Mouse (Mus musculus) megakaryocyte-erythroid progenitor cell, adult 5-6 weeks (primary cell): ENCODE data around the gene Sgcd. TPM values are rescaled to one million over a fixed set of nuclear protein-coding genes. Genes with fewer than 3 reads are reported as not detected.

Source experiments
- ATAC-seq: replicated peaks from 2 replicates; pipeline ENCODE4 v1.8.0; 2016; ENCODE audit warnings: mild to moderate bottlenecking, inconsistent platforms; ENCODE audit not compliant: severe bottlenecking, poor library complexity, low FRiP score, low TSS enrichment
- total RNA-seq, 2 experiments: library from RNA; stranded (forward) in 1 of 2; stranded (reverse) in 1 of 2; fragments of 200-1000, 215-1000 nt in 1 of 2; fragments of >200 nt in 1 of 2; fragmentation: Nextera tagmentation in 1 of 2; gene quantifications; 2 replicates each; pipeline ENCODE4 v1.2.3; 2014 to 2017

Gene Sgcd
- total RNA-seq, 2 experiments from 2014 or later = not detected

DNA sequence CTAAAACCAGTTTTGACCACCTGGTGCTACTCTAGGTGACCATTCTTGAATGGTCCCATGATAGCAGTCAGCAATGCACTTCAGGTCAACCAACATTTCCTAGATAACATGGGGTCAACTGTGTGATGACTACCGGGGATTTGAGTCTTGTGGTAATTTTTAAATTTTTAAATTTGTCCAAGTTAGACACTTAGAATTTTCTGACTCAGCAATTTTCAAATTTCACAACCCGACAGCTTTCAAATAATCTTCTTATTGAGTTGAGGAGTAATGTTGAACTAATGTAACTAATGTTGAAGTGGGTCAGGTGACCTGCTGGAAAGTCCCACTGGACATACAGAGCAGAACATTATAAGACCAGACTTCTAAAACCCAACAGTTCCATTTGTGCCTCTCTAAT lies 813.8 kb downstream of the Sgcd start:
- ATAC-seq = no peak

DNA sequence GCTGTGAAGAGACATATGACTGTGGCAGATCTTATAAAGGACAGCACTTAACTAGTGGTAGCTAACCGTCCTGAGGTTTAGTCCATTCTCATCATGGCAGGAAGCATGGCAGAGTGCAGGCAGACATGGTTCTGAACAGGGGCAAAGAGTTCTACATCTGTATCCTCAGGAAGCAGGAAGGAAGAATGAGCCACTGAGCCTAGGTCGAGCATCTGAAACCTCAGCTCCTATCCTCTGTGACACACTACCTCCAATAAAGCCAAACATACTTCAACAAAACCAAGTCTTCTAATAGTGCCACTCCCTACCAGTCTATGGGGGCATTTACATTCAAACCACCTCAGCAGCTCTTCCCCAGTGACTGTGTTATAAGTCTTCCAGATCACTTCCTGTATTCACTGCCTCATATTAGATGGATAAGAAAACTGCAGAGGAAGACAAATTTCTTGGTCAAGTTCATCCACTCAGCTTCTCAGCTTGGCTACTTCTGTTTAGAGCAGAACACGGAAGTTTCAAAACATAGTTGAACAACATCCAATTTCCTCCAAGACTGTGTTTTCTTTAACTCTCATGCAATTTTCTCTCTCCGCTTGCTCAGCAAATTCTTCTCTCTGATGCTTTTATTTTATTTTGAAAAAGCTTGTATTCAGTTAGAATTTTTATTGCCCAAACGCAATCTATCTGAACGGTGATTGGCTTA lies 817.7 kb downstream of the Sgcd start:
- no peak for ATAC-seq

DNA sequence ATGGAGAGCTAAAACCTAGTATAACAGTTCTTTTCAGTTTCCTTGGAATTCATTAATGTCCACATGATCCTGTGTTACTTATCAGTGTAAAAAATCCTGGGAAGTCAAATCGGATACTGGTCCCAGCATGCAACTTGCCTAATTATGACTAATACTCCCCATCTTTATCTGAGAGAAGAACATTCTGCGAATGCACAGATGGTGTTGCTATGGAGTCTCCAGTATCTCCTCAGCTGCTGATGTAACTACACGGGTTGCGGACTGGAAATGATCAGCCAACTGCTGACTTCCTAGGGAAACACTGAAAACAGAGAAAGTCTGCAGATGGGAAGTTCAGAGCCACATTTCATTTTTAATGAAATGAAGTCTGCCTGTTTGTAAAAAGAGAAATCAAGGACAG lies 821.4 kb downstream of the Sgcd start:
- no peak for ATAC-seq

DNA sequence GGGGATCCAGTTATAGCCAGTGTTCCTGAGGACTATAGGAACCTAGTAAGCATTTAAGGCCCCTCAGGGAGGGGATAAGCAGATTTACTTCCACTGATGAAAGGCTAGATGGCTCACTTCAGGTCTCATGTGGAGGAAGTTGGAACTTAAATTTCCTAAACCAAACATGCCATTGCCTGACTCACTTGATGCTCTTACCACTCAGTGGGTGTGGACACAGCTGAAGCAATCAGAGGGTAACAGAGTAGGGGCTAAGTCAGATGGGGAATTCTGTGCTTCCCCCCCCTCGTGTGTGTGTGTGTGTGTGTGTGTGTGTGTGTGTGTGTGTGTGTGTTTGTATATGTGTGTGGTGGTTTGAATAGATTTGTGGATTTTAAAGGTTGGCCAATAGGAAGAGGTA lies 830.7 kb downstream of the Sgcd start:
- ATAC-seq = no peak

DNA sequence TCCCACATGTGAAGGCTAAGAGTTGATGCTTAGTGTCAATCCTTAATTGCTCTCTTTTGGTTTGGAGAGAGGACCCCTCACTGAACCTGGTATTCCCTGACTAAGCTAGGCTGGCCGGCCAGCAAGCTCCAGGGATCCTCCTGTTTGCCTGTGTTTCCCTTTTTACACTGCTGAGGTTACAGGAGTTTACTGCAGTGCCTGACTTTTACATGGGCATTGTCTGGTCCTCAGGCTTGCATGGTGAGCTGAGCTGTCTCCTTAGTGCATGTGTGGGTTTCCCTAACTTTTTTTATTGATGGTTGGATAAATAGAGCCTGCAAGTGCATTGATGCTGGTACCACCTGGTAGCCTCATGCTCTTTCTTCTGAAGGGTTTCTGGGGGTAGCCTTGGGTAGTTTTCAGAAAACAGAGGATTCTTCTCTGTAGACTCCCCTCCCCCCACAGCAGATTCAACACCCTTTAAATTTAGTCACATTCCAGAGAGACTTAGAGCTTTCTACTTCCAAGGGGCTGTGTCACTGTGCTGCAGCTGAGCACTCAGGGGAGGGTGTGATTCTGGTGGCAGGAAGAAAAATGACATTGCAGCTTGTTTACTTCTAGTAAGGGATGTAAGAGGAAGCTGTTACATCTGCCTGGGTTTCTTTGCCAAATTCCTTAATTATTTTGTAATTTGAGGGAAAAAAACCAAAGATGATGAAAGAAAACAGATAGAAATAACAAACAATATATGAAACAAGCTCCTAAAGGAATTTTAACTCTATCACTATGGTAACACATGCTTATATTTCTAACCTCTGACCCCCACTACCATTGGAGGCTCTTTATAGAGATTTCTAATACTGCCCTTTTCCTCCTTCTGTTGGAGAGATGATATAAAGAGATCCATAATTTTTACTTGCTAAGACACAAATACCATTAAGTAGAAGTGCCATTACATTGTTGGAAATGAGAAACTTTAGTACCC lies 831.8 kb downstream of the Sgcd start:
- ATAC-seq = no peak

DNA sequence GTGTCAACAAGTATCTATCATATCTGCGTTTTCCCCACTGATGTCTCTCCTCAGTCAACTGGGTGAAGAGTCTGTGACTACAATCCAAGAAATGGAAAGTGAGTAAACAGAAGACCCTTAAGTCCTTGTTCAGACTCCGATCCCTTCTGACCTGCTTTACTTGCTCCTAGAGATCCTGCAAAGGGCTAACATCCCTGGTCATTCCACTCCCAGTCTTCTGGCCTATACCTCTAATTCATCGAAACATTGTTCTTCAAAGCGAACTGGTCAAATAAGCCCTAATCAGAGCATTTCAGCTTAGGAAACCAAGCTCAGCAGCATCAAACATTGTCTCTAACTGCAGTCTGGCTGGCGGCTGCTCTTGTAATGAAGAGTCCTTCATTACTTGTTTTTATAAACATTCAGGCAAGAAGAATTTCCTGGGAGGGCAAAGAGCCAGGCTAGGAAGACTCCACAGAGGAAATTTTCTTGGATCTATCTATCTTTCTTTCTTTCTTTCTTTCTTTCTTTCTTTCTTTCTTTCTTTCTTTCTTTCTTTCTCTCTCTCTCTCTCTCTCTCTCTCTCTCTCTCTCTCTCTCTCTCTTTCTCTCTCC lies 833.8 kb downstream of the Sgcd start:
- ATAC-seq = no peak

DNA sequence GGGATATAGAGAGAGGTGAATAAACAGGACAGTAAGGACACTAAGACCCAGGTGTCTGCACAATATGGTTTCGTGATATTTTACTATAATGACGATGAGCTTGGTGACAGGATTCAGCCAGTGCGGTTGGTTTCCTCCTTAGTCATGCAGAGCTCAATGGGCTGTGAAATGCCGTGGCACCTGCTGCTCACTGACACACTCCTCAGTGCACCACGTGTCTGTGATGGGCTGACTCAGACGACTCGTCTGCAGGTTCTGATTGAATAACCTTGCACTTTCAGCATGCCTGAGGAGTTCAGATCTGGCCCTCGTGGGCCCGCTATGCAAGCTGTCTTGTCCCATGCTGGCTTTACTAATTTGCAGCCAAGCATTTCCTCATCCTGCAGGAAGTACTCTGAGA lies 839.2 kb downstream of the Sgcd start:
- no peak for ATAC-seq

DNA sequence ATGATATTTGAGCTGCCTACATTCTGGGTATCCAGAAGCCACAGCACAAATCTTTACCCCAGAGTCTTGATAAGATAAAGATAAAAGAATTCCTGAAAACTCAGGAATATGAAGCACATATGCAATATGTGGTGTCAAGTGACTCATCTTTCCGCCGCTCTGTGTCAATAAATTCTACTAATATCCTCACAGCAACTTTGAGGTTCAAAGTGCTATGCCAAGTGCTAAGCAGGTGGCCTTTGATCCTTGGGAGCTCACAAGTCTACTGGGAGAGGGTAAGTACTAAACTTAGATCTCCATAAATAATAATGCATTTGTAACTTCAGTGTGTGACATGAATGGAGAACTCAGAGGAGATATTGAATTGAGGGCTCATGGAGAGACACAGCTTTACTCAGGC lies 848.9 kb downstream of the Sgcd start:
- ATAC-seq = no peak

DNA sequence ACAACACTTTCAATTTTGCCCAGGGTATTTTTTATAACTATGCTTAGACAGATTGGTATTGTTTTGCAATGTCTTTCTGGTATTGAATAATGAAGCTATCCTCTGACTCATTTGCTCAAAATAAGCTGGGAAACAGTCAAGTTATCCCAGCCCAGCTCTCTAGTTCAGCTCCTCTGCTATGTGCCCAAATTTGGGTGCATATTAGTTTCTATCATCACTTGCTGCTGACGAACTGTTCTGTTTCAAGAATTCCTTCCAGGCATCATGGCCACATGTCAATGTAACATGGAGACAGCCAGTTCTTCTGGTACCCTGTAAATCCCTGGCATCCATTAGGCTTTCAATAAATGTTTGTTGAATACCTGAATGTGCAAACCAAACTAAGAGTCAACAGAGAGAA lies 849.5 kb downstream of the Sgcd start:
- no peak for ATAC-seq

DNA sequence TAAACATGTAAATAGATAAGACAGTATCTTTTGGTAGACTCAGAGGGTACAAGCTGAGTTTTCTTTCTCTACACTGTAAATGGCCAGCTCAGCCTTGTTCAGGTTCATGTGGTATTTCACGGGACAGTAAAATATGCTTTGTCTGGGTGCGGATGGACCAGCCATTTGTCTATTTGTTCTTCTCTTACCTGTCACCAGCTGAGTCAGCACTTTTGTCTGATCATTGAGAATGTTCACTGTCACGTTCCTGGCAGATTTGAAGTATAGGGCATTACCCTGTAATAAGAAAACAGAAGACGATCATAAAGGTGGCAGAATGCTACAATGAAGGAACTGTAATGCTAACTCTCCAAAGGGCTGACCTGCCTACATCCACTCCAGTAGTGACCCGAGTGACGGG lies 856.4 kb downstream of the Sgcd start:
- no peak for ATAC-seq

DNA sequence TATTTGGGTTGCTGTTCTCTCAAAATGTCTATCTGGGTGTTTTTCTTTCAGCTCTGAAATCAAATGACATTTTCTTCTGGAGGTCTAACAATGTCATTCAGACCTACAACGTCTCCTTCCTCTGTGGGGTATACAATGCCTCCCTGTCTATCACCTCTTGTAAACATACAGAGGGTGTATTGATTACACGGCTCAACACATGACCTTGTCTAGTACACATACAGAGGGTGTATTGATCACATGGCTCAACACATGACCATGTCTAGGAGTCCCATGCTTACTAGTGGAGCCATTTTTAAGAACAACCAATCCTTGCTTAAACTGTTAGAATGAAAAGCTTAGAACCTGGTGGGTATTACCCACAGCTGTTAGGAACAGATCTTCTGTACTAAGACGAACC lies 858.3 kb downstream of the Sgcd start:
- ATAC-seq = no peak

DNA sequence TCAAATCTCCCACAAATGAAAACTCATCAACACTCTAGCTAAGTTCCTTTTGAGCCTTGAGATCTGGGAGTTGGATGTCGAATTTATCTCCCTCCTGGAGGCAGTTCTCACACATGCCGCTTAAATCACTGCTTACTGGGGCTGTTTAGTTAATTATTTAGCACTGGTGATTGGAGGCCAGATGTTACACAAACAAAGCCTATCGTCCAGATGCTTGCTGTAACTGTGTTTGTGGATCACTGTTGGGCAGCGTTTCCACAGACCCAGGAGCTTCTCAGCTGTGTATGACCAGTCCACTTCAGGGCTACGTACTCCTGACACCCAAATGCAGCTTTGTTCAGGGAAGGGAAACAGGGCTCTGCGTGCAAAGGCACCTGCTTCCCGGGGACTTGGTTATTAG lies 858.8 kb downstream of the Sgcd start:
- ATAC-seq = no peak

DNA sequence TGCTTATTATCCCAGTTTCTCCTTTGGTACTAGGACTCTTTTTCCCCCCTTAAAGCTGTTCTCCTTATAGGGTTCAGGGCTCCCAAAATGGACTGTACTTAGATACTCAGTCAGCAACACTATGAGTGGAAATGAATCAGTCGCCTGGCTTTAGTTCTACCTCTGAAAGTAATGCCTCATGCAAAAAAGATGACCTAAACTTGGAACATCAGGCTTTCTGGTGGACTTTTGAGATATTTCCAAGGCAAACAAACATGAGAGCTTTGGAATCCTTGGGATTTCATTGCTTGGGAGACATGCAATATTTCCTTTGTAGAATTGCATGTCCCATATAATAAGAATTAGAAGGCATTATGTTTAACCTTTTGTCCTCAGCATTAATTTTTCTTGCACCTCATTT lies 859.6 kb downstream of the Sgcd start:
- ATAC-seq = no peak

DNA sequence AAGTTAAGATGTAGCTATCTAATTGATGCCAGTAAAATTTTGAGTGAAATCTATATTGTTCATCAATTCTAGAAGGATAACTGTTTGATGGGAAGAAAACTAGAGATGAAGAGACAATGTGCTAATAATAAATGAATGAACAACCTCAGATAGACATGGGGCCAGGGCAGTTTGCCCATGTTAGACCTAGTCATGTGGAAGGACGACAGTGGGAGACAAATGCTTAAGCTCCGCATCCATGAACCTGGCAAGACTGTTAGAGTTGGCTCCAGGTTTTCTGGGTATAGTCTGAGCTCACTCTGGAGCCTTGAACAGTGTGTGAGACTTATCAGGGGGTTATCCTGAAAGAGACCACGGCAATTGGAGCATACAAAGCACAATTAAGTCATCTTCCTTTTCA lies 860.4 kb downstream of the Sgcd start:
- ATAC-seq = no peak

DNA sequence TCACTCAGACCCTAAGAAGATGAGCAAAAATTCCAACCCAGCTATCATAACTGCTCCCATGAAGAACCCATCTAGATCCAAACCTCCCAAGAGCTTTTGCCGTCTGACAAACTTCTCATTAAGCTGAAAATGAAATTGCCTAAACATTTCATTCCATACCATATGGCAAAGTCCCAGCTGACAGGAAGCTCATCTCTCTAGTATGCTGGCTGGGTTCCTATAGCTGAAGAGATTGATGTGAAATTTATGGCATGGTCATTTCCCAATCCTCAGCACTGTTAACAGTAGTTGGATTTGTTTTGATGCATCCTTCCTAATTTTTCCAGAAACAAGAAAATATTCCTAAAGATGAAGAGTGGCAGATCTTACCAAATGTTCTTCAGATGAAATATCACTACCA lies 867.9 kb downstream of the Sgcd start:
- ATAC-seq = no peak

DNA sequence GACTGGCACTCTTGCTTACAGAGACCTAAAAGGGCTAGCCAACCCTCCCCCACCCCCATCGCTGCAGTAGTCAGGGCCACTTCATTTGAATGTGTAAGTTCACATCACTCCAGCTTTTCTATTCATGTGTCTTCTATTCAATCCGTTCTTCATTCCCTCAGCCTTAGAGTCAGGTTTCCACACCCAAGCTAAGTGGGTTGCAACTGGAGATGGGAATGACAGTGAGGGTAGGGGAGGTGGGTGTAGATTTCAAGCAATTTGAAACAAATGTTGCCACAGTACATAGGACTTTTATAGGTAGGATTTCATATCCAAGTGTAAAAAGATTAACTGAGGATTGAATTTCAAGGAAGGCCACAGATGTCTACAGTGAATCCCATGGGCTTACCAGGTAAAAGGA lies 870.9 kb downstream of the Sgcd start:
- no peak for ATAC-seq

DNA sequence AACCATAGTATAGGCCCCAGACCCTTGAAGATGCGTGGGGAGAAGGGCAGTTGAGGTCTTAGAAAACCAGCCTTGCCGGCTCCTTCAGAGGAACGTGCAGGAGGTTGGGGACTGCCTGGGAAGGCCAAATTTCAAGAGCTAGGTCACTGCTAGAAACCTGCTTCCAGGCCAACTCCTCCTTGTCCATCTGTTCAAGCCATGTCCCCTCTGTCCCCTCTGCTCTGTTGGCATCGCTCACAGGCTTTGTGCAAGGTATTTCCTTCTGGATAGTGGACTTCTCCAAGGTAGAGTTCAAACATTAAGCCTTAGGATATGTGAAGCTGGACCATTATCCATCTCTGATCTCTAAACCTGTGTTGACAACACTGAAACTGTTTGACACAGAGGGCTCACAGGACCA lies 874.4 kb downstream of the Sgcd start:
- no peak for ATAC-seq

DNA sequence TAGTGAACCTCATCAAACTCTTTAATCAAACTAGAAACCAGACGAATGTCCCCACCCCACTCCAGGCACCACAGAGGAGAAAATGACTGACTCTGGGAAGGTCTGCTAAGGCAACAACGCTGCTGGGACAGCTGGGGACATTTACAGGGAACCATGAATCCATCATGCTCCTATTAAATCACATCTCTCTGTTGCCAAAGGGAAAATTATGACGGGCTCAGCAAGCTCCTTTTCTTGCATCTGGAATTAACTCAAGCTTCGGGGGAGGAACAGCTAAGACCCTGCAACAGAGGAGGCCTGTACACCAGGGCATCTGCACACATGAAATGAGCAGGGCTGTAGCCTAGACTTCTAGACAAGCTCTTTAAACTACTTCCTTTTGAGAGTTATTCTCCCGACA lies 875.7 kb downstream of the Sgcd start:
- ATAC-seq = no peak

DNA sequence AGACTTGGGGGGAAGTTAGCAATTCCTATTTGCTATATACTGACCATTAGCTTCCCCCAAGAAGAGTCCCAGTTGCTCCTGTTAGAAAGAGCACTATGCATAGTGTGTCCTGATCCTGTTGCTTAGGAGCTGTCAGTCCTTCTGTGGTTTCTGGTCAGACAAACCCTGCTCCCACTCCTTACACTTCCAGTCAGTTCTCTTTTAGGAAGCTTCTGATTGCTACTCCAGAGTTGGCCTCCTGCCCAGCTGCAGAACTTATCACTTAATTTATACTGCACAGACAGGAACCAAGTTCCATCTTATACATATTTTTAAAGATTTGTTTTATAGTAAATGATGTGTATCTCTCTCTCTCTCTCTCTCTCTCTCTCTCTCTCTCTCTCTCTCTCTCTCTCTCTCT lies 878.5 kb downstream of the Sgcd start:
- no peak for ATAC-seq

DNA sequence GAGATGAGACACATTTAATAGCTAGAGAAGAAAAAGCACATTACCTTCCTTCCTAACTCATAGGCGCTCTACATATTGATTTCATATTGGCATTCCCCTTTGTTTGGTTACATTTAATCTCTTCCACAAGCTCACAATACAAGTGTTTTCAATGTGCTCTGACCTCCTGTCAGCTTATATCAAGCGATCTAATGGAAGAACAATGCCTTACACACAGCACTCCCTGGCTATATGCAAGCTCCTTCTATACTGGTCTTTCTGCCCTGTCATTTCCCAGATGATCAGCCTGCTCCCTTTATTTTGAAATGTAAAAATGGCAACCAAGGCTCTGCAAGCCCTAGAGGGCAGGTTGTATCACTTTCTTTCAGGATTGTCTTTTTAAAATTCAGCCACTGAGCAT lies 881.1 kb downstream of the Sgcd start:
- ATAC-seq = no peak
